Mouse (Mus musculus): Measurements from ENCODE around the gene Tjp3. TPM values are rescaled to one million over a fixed set of nuclear protein-coding genes. Genes with fewer than 3 reads are reported as not detected.

Gene Tjp3
- polyA plus RNA-seq, 1 experiment, result 27.5 TPM

DNA sequence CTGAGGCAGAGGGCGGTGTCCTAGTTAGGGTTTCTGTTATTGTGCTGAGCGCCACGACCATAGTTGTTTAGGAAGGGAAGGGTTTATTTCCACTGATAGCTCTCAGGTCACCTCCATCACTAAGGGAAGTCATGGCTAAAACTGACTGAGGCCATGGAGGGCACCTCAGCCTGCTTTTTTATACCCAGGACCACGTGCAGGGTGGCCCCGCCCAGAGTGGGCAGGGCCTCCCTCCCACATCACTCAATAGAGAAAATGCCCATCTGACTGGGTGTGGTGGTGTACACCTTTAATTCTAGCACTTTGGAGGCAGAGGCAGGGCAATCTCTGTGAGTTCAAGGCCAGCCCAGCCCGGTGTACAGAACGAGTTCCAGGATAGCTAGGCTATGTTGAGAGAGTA, 22.8 kb upstream of the Tjp3 start:
- no peak for DNase-seq
- TF ChIP-seq CTCF (IDR thresholded peaks at IDR 0.05; ENCODE audit: borderline replicate concordance, control insufficient read depth, extremely low read depth, insufficient read depth, low read length, poor library complexity), result no peak
- no peak for TF ChIP-seq POLR2A (IDR thresholded peaks at IDR 0.05; ENCODE audit: control insufficient read depth, extremely low read depth, insufficient read depth, low read length, poor library complexity)
- no peaks in the 10 kb centered on the region for H3K27me3 ChIP-seq (ENCODE audit: control insufficient read depth, insufficient read depth, low read length)
- H3K36me3 ChIP-seq (ENCODE audit: control insufficient read depth, insufficient read depth, low read length), result peaks cover 53% of the 10 kb centered on the region
- no peak overlapping the region for H3K27ac ChIP-seq (ENCODE audit: control insufficient read depth, insufficient read depth, low read length)
- peaks cover 13% of the 10 kb centered on the region for H3K4me1 ChIP-seq (replicated peaks; ENCODE audit: control insufficient read depth, insufficient read depth, low read length)
- WGBS, result 83% methylated on average over 7 of the region's 7 CpGs
- no peak overlapping the region for H3K4me3 ChIP-seq (ENCODE audit: control insufficient read depth, insufficient read depth, low read length)

DNA sequence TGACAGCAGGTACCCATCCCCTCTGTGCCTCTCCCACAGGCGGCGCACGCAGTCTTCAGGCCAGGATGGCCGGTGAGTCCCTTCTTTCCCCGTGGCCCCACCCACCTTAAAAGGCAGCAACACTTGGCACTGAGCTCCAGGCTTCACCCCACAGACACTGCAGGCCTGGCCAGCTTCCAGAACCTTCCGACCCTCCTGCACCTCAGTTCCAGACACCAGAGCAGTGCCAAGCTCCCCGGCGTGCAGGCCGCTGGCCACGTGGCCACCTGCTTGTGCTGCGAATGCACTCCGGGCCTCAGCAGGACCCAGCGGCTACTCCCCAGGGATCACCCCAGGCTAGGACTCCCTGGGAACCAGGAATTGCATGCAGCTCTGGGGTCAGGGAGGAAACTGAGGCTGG, 22.2 kb upstream of the Tjp3 start:
- TF ChIP-seq POLR2A (IDR thresholded peaks at IDR 0.05; ENCODE audit: control insufficient read depth, extremely low read depth, insufficient read depth, low read length, poor library complexity) (no peak), CTCF (IDR thresholded peaks at IDR 0.05; ENCODE audit: borderline replicate concordance, control insufficient read depth, extremely low read depth, insufficient read depth, low read length, poor library complexity) (no peak)
- DNase-seq, result no peak
- 95% methylated on average over 13 of the region's 13 CpGs for WGBS

DNA sequence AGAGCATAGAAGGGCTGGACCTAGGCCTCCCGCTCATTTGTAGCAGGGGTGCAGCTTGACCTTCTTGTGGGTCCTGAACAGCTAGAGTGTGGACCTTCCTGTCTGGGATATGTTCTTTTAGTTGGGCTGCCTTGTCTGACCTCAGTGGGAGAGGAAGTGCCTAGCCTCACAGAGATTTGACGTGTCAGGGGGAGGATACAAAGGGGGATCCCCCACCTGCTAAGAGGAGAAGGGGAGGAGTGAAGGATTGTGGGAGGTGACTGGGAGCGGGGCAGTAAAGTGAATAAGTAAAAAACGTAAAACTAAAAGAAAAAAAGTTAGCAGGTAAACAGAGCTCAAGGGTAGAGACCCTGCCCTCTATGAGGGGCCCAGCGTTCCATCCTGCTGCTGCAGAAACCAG, 18.2 kb upstream of the Tjp3 start:
- 74% methylated on average over 5 of the region's 5 CpGs for WGBS
- peaks cover 4% of the 10 kb centered on the region for H3K4me1 ChIP-seq (replicated peaks; ENCODE audit: control insufficient read depth, insufficient read depth, low read length)
- TF ChIP-seq CTCF (IDR thresholded peaks at IDR 0.05; ENCODE audit: borderline replicate concordance, control insufficient read depth, extremely low read depth, insufficient read depth, low read length, poor library complexity), result no peak
- TF ChIP-seq POLR2A (IDR thresholded peaks at IDR 0.05; ENCODE audit: control insufficient read depth, extremely low read depth, insufficient read depth, low read length, poor library complexity), result no peak
- no peak overlapping the region for H3K27ac ChIP-seq (ENCODE audit: control insufficient read depth, insufficient read depth, low read length)
- no peak overlapping the region for H3K4me3 ChIP-seq (ENCODE audit: control insufficient read depth, insufficient read depth, low read length)
- peaks cover 76% of the 10 kb centered on the region for H3K36me3 ChIP-seq (ENCODE audit: control insufficient read depth, insufficient read depth, low read length)
- H3K27me3 ChIP-seq (ENCODE audit: control insufficient read depth, insufficient read depth, low read length), result no peaks in the 10 kb centered on the region
- DNase-seq, result no peak

More for the DNA sequence above, 22.2 kb upstream of the Tjp3 start:
- Histone ChIP-seq H3K4me3 (ENCODE audit: control insufficient read depth, insufficient read depth, low read length) (no peak overlapping the region), H3K27me3 (ENCODE audit: control insufficient read depth, insufficient read depth, low read length) (no peaks in the 10 kb centered on the region), H3K4me1 (replicated peaks; ENCODE audit: control insufficient read depth, insufficient read depth, low read length) (peaks cover 9% of the 10 kb centered on the region), H3K27ac (ENCODE audit: control insufficient read depth, insufficient read depth, low read length) (no peak overlapping the region), H3K36me3 (ENCODE audit: control insufficient read depth, insufficient read depth, low read length) (peaks cover 59% of the 10 kb centered on the region)

DNA sequence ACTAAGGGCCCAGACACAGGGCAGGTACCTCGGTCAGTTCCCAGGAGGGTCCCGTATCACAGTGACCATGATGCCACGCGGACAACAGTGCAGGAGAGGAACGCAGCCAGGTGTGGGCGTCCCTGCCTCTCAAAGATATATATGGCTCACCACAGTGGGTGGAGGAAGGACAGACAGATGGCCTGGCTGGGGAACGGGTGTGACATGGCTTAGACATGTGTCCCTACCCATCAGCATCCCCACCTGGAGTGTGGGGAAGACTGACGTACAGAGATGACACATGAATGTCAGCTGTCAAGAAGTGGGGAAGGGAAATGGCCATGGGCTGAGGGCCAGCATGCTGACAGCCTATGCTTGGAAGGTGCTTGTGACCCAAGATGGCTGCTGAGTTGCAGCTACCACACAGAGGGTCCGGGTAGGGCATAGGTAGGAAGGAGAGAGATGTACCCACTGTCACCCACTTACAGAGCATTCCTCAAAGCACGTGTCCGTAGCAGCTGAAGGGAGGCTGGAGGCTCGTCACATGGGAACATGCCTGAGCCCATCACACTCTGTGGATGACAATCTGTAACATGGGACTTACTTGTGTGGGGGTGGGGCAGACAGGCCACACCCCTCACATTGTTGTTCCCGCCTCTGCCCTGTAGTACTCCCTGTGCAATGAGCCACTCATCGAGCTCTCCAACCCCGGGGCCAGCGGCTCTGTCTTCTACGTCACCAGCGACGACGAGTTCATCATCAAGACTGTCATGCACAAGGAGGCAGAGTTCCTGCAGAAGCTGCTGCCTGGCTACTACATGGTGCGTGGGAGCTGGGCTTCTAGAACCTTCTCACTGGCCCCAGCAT, 15.7 kb upstream of the Tjp3 start:
- H3K27ac ChIP-seq (ENCODE audit: control insufficient read depth, insufficient read depth, low read length), result no peak overlapping the region
- H3K4me3 ChIP-seq (ENCODE audit: control insufficient read depth, insufficient read depth, low read length), result no peak overlapping the region
- peaks cover 63% of the 10 kb centered on the region for H3K36me3 ChIP-seq (ENCODE audit: control insufficient read depth, insufficient read depth, low read length)
- no peaks in the 10 kb centered on the region for H3K27me3 ChIP-seq (ENCODE audit: control insufficient read depth, insufficient read depth, low read length)
- TF ChIP-seq POLR2A (IDR thresholded peaks at IDR 0.05; ENCODE audit: control insufficient read depth, extremely low read depth, insufficient read depth, low read length, poor library complexity) (no peak), CTCF (IDR thresholded peaks at IDR 0.05; ENCODE audit: borderline replicate concordance, control insufficient read depth, extremely low read depth, insufficient read depth, low read length, poor library complexity) (no peak)
- 95% methylated on average over 21 of the region's 21 CpGs for WGBS
- DNase-seq, result no peak
- H3K4me1 ChIP-seq (replicated peaks; ENCODE audit: control insufficient read depth, insufficient read depth, low read length), result peaks cover 29% of the 10 kb centered on the region

DNA sequence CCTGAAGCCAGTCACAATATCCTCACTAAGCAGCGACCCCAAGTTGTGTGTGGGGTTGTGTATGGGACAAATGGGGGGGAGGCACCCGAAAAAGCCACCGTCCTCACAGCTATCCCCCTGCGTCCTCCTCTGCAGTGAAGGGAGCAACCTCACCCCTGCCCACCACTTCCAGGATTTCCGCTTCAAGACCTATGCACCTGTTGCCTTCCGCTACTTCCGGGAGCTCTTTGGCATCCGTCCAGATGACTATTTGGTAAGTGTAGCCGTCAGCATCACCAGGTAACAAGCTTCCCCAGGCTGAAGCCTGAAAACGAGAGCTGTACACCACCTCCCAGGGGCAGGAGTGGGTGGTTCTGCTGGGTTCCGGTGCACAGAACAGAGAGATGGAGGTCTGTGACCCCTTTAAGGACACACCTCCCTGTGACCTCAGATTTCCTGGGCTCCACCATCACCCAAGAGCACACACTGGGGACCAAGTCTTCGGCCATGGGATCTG, 14.8 kb upstream of the Tjp3 start:
- Histone ChIP-seq H3K4me3 (ENCODE audit: control insufficient read depth, insufficient read depth, low read length) (no peak overlapping the region), H3K4me1 (replicated peaks; ENCODE audit: control insufficient read depth, insufficient read depth, low read length) (peaks cover 36% of the 10 kb centered on the region), H3K27me3 (ENCODE audit: control insufficient read depth, insufficient read depth, low read length) (no peaks in the 10 kb centered on the region), H3K36me3 (ENCODE audit: control insufficient read depth, insufficient read depth, low read length) (peaks cover 56% of the 10 kb centered on the region), H3K27ac (ENCODE audit: control insufficient read depth, insufficient read depth, low read length) (no peak overlapping the region)
- TF ChIP-seq POLR2A (IDR thresholded peaks at IDR 0.05; ENCODE audit: control insufficient read depth, extremely low read depth, insufficient read depth, low read length, poor library complexity) (no peak), CTCF (IDR thresholded peaks at IDR 0.05; ENCODE audit: borderline replicate concordance, control insufficient read depth, extremely low read depth, insufficient read depth, low read length, poor library complexity) (no peak)
- DNase-seq, result no peak
- WGBS, result 99% methylated on average over 12 of the region's 12 CpGs

DNA sequence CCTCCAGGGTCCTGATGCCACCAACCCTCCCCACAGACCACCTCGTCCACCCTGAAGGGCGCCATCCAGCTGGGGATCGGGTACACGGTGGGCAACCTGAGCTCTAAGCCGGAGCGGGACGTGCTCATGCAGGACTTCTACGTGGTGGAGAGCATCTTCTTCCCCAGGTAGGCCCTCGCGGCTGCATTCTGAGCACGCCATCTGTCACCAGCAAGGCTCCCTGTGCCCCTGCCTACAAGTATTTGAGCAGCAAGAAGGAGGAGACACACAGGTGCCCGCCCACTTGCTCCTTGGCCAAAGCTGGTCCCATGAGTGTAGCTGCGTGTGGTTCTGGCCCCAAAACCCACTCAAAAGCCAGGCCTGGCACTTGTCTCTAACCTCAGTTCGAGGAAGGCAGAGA, 14.3 kb upstream of the Tjp3 start:
- Histone ChIP-seq H3K4me3 (ENCODE audit: control insufficient read depth, insufficient read depth, low read length) (no peak overlapping the region), H3K36me3 (ENCODE audit: control insufficient read depth, insufficient read depth, low read length) (peaks cover 51% of the 10 kb centered on the region), H3K4me1 (replicated peaks; ENCODE audit: control insufficient read depth, insufficient read depth, low read length) (peaks cover 42% of the 10 kb centered on the region), H3K27me3 (ENCODE audit: control insufficient read depth, insufficient read depth, low read length) (no peaks in the 10 kb centered on the region), H3K27ac (ENCODE audit: control insufficient read depth, insufficient read depth, low read length) (no peak overlapping the region)
- no peak for TF ChIP-seq CTCF (IDR thresholded peaks at IDR 0.05; ENCODE audit: borderline replicate concordance, control insufficient read depth, extremely low read depth, insufficient read depth, low read length, poor library complexity)
- no peak for TF ChIP-seq POLR2A (IDR thresholded peaks at IDR 0.05; ENCODE audit: control insufficient read depth, extremely low read depth, insufficient read depth, low read length, poor library complexity)
- WGBS, result 94% methylated on average over 14 of the region's 14 CpGs
- no peak for DNase-seq

Data from thymus, adult 2 months (tissue).